9 mouse cellular contexts compared by ENCODE assay signal in genomic region chr17:80921286-80922134, GRCm38 (mm10). TPM values are rescaled to one million over a fixed set of nuclear protein-coding genes. Genes with fewer than 3 reads are reported as not detected.
DNase-seq lines count a peak whose midpoint lies in the region; ATAC-seq lines count a peak whose summit lies in the region.
"Had no signal": no experiment of that assay in that cellular context is flagged by ENCODE, and none has a peak within 500 bp of the region (broad histone marks: within the 10 kb centered on the region; RNA-seq: fewer than 3 reads in every experiment).

No protein-coding gene starts in this region.

- peak; percentile 73 for DNase-seq in kidney, adult 11 months
- peak; percentile 65 for DNase-seq in brain, embryonic 18.5 days (ENCODE audit: low read depth, low spot score)
- peak; percentile 77 to 81 for DNase-seq in cerebellum, postnatal 14 days
- peak; percentile 39 to 49 for DNase-seq in left cerebral cortex, postnatal 36 days (ENCODE audit: low spot score in 2 of 2)
- no peak for DNase-seq in urinary bladder, postnatal 4 days (ENCODE audit: low spot score in 2 of 2)
- no peak for DNase-seq in thymus, postnatal 0 days (ENCODE audit: low spot score)

- 0 out of 2 replicates have a peak, but pooled peaks cover 3% of the 10 kb centered on the region for H3K4me1 ChIP-seq in kidney, embryonic 16.5 days (ENCODE audit: insufficient read depth, low read length)
- H3K4me1 ChIP-seq: limb, embryonic 13.5 days had no signal

- intact Hi-C loops in left cerebral cortex, postnatal 36 days (cut with DNase I) = no loop called here

- no peaks in the 10 kb centered on the region for H3K27me3 ChIP-seq in kidney, embryonic 16.5 days (ENCODE audit: insufficient read depth, low read length)
- H3K27me3 ChIP-seq: limb, embryonic 13.5 days had no signal

- no peak for ATAC-seq in kidney, embryonic 16.5 days (ENCODE audit: low FRiP score, low TSS enrichment)
- ATAC-seq in activated CD4-positive, CD25-positive, alpha-beta regulatory T cell, adult 4 months = no peak

- H3K9ac ChIP-seq in kidney, embryonic 16.5 days (replicated peaks; ENCODE audit: low read length) = no peak overlapping the region
- H3K9ac ChIP-seq: limb, embryonic 13.5 days had no signal

- H3K4me3 ChIP-seq in kidney, embryonic 16.5 days (ENCODE audit: low read length) = no peak overlapping the region
- H3K4me3 ChIP-seq: limb, embryonic 13.5 days had no signal

- peaks cover 6% of the 10 kb centered on the region; the same call in 1 of the 2 replicates for H3K9me3 ChIP-seq in kidney, embryonic 16.5 days (ENCODE audit: low read length)
- H3K9me3 ChIP-seq: limb, embryonic 13.5 days had no signal

- H3K36me3 ChIP-seq in kidney, embryonic 16.5 days (ENCODE audit: insufficient read depth, low read length) = no peaks in the 10 kb centered on the region
- H3K36me3 ChIP-seq: limb, embryonic 13.5 days had no signal

- H3K27ac ChIP-seq in kidney, embryonic 16.5 days (ENCODE audit: low read length) = no peak overlapping the region
- H3K27ac ChIP-seq: limb, embryonic 13.5 days had no signal

- H3K4me2 ChIP-seq in kidney, embryonic 16.5 days (replicated peaks; ENCODE audit: low read depth, low read length) = no peak overlapping the region
- H3K4me2 ChIP-seq: limb, embryonic 13.5 days had no signal

- WGBS in kidney, embryonic 16.5 days = 82% methylated on average over 10 of the region's 10 CpGs

RNA-seq across cellular contexts. Expression of gene Tmem178, which starts 22.9 kb away (rescaled TPM):
- polyA plus RNA-seq in kidney, embryonic 16.5 days (2015; fragmentation: Nextera tagmentation; extraction: Ambion mirVana) = 16.8 and 17.8 TPM in 2 replicates
- 100 to 1,000 TPM; 112 to 136 TPM for total RNA-seq in left cerebral cortex, postnatal 36 days (2021)
- not detected for polyA plus RNA-seq in activated CD4-positive, CD25-positive, alpha-beta regulatory T cell, adult 4 months (2017; shearing (Covaris generic))
- polyA plus RNA-seq in thymus, postnatal 0 days (2015; fragmentation: Nextera tagmentation; extraction: Ambion mirVana) = 0.12 and 0.29 TPM in 2 replicates

Comparison
In these comparisons a context has a peak if more than half of its experiments do, and no peak if none do; other contexts are left out.
1. DNase-seq: peak in kidney, adult 11 months (single experiment), brain, embryonic 18.5 days (single experiment), cerebellum, postnatal 14 days (2 of 2) and left cerebral cortex, postnatal 36 days (2 of 2); none in urinary bladder, postnatal 4 days (0 of 2) and thymus, postnatal 0 days (single experiment).
2. RNA of gene Tmem178, which starts 22.9 kb away (polyA plus RNA-seq): 16.8 to 17.8 TPM in kidney, embryonic 16.5 days; 0.12 to 0.29 TPM in thymus, postnatal 0 days and not detected in activated CD4-positive, CD25-positive, alpha-beta regulatory T cell, adult 4 months; every median in the first group is over 10 times any median in the second.